9 mouse cellular contexts compared by ENCODE assay signal in the genomic region with DNA sequence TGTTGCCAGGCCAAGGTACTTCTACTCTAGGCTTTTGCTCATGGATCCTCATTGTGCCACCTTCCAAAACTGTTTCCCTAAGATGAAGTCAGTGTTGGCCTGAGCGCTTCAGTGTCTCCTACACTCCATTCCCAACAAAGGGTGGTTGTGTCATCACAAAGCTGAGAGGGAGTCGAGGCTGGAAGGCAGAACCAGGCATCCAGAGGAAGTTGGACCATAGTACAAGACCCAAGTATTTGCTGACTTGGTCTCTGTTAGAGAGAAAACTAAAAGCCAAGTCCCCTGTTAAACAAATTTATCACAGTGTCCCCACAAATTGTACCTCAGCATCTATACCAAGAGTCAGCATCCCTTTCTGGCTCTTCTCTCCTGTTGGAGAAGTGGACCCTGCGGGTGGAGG. TPM values are rescaled to one million over a fixed set of nuclear protein-coding genes. Genes with fewer than 3 reads are reported as not detected.
DNase-seq lines count a peak whose midpoint lies in the region; ATAC-seq lines count a peak whose summit lies in the region.
"Had no signal": no experiment of that assay in that cellular context is flagged by ENCODE, and none has a peak within 500 bp of the region (broad histone marks: within the 10 kb centered on the region; RNA-seq: fewer than 3 reads in every experiment).

A gene (minus strand): TSS at position 101 of the 400 bp plus-strand sequence.

- H3K36me3 ChIP-seq in embryonic facial prominence, embryonic 10.5 days (replicated peaks), result peaks cover 26% of the 10 kb centered on the region
- H3K36me3 ChIP-seq in heart, embryonic 11.5 days (ENCODE audit: control insufficient read depth, insufficient read depth, low read length), result peaks cover 18% of the 10 kb centered on the region

- H3K9ac ChIP-seq in heart, embryonic 11.5 days (ENCODE audit: low read depth, low read length), result no peak within 1 kb of the TSS
- H3K9ac ChIP-seq: neural tube, embryonic 13.5 days had no signal

- 84% methylated on average over 3 of the region's 3 CpGs for WGBS in embryonic facial prominence, embryonic 10.5 days
- WGBS in heart, embryonic 11.5 days (ENCODE audit: insufficient replicate concordance), result 80% methylated on average over 3 of the region's 3 CpGs

- intact Hi-C loops in left cerebral cortex, postnatal 36 days (cut with DNase I), result no loop called here

- no peaks in the 10 kb centered on the region for H3K9me3 ChIP-seq in embryonic facial prominence, embryonic 10.5 days
- H3K9me3 ChIP-seq in heart, embryonic 11.5 days (replicated peaks; ENCODE audit: control insufficient read depth, low read length), result no peaks in the 10 kb centered on the region
- H3K9me3 ChIP-seq: neural tube, embryonic 13.5 days had no signal

- no peak for DNase-seq in layer of hippocampus, adult 8-10 months (ENCODE audit: low spot score in 2 of 2)
- no peak for DNase-seq in layer of hippocampus, adult 11-12 months (ENCODE audit: low spot score)
- DNase-seq in adrenal gland, adult 8-10 months, result no peak
- DNase-seq in embryonic facial prominence, embryonic 10.5 days (ENCODE audit: low spot score), result no peak
- DNase-seq in left cerebral cortex, postnatal 36 days (ENCODE audit: low spot score in 2 of 2), result no peak
- no peak for DNase-seq in frontal cortex, adult 2 months (ENCODE audit: extremely low spot score in 1 of 2, low spot score in 1 of 2)
- no peak for DNase-seq in heart, adult 8-10 months (ENCODE audit: low spot score)

- no peak within 1 kb of the TSS for H3K27ac ChIP-seq in embryonic facial prominence, embryonic 10.5 days (replicated peaks)
- H3K27ac ChIP-seq in heart, embryonic 11.5 days (ENCODE audit: low read depth, low read length), result no peak within 1 kb of the TSS
- H3K27ac ChIP-seq: neural tube, embryonic 13.5 days had no signal

- no peak for ATAC-seq in heart, embryonic 11.5 days (replicated peaks; ENCODE audit: insufficient number of reproducible peaks, low FRiP score, low TSS enrichment)

- H3K4me3 ChIP-seq in embryonic facial prominence, embryonic 10.5 days, result no peak within 1 kb of the TSS
- H3K4me3 ChIP-seq in heart, embryonic 11.5 days (ENCODE audit: low read depth, low read length), result no peak within 1 kb of the TSS
- H3K4me3 ChIP-seq: neural tube, embryonic 13.5 days had no signal

- H3K27me3 ChIP-seq in embryonic facial prominence, embryonic 10.5 days (replicated peaks; ENCODE audit: low read depth, poor library complexity, severe bottlenecking), result no peaks in the 10 kb centered on the region
- H3K27me3 ChIP-seq in heart, embryonic 11.5 days (ENCODE audit: control insufficient read depth, insufficient read depth, low read length), result no peaks in the 10 kb centered on the region
- H3K27me3 ChIP-seq: neural tube, embryonic 13.5 days had no signal

- H3K4me2 ChIP-seq in heart, embryonic 11.5 days, result no peak within 1 kb of the TSS
- H3K4me2 ChIP-seq: neural tube, embryonic 13.5 days had no signal

- peaks cover 16% of the 10 kb centered on the region for H3K4me1 ChIP-seq in embryonic facial prominence, embryonic 10.5 days
- H3K4me1 ChIP-seq in heart, embryonic 11.5 days (ENCODE audit: control insufficient read depth, insufficient read depth, low read length), result peaks cover 11% of the 10 kb centered on the region

RNA-seq across cellular contexts. Expression of the gene that starts here (rescaled TPM):
- 10 to 100 TPM; 16.3 to 20.5 (median 18.9) TPM for total RNA-seq in layer of hippocampus, adult 8-10 months (2022)
- total RNA-seq in adrenal gland, adult 8-10 months (2022), result 10 to 100 TPM; 17.4 to 20.6 (median 18.6) TPM
- 10.2 and 11.3 TPM in 2 replicates for polyA plus RNA-seq in embryonic facial prominence, embryonic 10.5 days (2016; fragmentation: Nextera tagmentation; extraction: Ambion mirVana)
- 10 to 100 TPM; 19.0 to 24.8 TPM for total RNA-seq in left cerebral cortex, postnatal 36 days (2021)
- polyA plus RNA-seq in heart, embryonic 11.5 days (2014; fragmentation: Nextera tagmentation; extraction: Ambion mirVana), result 4.0 and 4.4 TPM in 2 replicates
- 9.0 and 9.4 TPM in 2 replicates for polyA plus RNA-seq in frontal cortex, adult 2 months (2012; rRNA removed)
- 10 to 100 TPM in 1 of 4 experiments, 1 to 10 TPM in 3; 7.7 to 12.3 (median 8.9) TPM for total RNA-seq in heart, adult 8-10 months (2022)
